In genomic region chr7:120866684-120867083, GRCm38 (mm10) we compare ENCODE assay signal across 18 mouse cellular contexts. TPM values are rescaled to one million over a fixed set of nuclear protein-coding genes. Genes with fewer than 3 reads are reported as not detected.
DNase-seq lines count a peak whose midpoint lies in the region; ATAC-seq and TF ChIP-seq lines count a peak whose summit lies in the region.
"Had no signal": no experiment of that assay in that cellular context is flagged by ENCODE, and none has a peak within 500 bp of the region (broad histone marks: within the 10 kb centered on the region; RNA-seq: fewer than 3 reads in every experiment).

No protein-coding gene starts in this region.

- H3K4me2 ChIP-seq in kidney, postnatal 0 days (ENCODE audit: low read length), result no peak overlapping the region
- no peak overlapping the region for H3K4me2 ChIP-seq in embryonic facial prominence, embryonic 14.5 days (ENCODE audit: low read depth, low read length)
- peak overlapping the region; percentile 10; the same call in 1 of the 2 replicates for H3K4me2 ChIP-seq in liver, embryonic 16.5 days (ENCODE audit: low read depth, low read length)
- no peak overlapping the region for H3K4me2 ChIP-seq in midbrain, embryonic 11.5 days
- H3K4me2 ChIP-seq: embryonic facial prominence, embryonic 12.5 days; limb, embryonic 13.5 days; midbrain, embryonic 12.5 days had no signal

- no peak for TF ChIP-seq EP300 in heart, adult 2 months (IDR thresholded peaks at IDR 0.05; ENCODE audit: insufficient read depth, low read depth, low read length)

- no peak for DNase-seq in heart, adult 2 months
- no peak for DNase-seq in heart, postnatal 14 days
- no peak for DNase-seq in kidney, postnatal 0 days (ENCODE audit: low spot score)
- DNase-seq in kidney, adult 11 months, result no peak
- no peak for DNase-seq in embryonic facial prominence, embryonic 14.5 days (ENCODE audit: low spot score)
- DNase-seq in midbrain, embryonic 11.5 days (ENCODE audit: low spot score, missing footprints), result no peak
- DNase-seq in urinary bladder, adult 2 months (ENCODE audit: low spot score), result no peak
- DNase-seq: cerebellum, adult 9-11 months; forebrain, postnatal 0 days; kidney, adult 9 months; layer of hippocampus, adult 9-11 months; right cerebral cortex, postnatal 14 days; thymus, postnatal 4 days had no signal

- H3K79me2 ChIP-seq in heart, adult 2 months (replicated peaks; ENCODE audit: control insufficient read depth, insufficient read depth, low read length), result peaks cover 4% of the 10 kb centered on the region; the same call in 1 of the 2 replicates

- peaks cover 16% of the 10 kb centered on the region for H3K4me1 ChIP-seq in heart, adult 2 months (ENCODE audit: control insufficient read depth, insufficient read depth, low read length)
- H3K4me1 ChIP-seq in kidney, postnatal 0 days (replicated peaks; ENCODE audit: insufficient read depth, low read length), result peaks cover 14% of the 10 kb centered on the region; the same call in 1 of the 2 replicates
- H3K4me1 ChIP-seq in embryonic facial prominence, embryonic 14.5 days (ENCODE audit: control insufficient read depth, insufficient read depth, low read length), result peaks cover 70% of the 10 kb centered on the region
- H3K4me1 ChIP-seq in liver, embryonic 16.5 days (ENCODE audit: control insufficient read depth, low read depth, low read length), result peaks cover 97% of the 10 kb centered on the region
- H3K4me1 ChIP-seq in midbrain, embryonic 11.5 days (ENCODE audit: control insufficient read depth, insufficient read depth, low read length), result peaks cover 28% of the 10 kb centered on the region

- H3K27ac ChIP-seq in heart, adult 2 months, result peak overlapping the region; percentile 59; the same call in 1 of the 2 replicates
- H3K27ac ChIP-seq in kidney, postnatal 0 days, result peak overlapping the region; percentile 77; the same call in 1 of the 2 replicates
- 0 out of 2 replicates have a peak overlapping the region, but pooled peaks have one; percentile 50 for H3K27ac ChIP-seq in embryonic facial prominence, embryonic 14.5 days (replicated peaks; ENCODE audit: low read depth, low read length)
- peak overlapping the region; percentile 98 for H3K27ac ChIP-seq in liver, embryonic 16.5 days (ENCODE audit: low read length)
- H3K27ac ChIP-seq in midbrain, embryonic 11.5 days (ENCODE audit: low read depth, low read length), result no peak overlapping the region

- H3K9me3 ChIP-seq in kidney, postnatal 0 days (replicated peaks; ENCODE audit: low read length), result no peaks in the 10 kb centered on the region
- H3K9me3 ChIP-seq in embryonic facial prominence, embryonic 14.5 days (ENCODE audit: control insufficient read depth, low read length), result no peaks in the 10 kb centered on the region
- H3K9me3 ChIP-seq in liver, embryonic 16.5 days (replicated peaks; ENCODE audit: control insufficient read depth, low read length), result no peaks in the 10 kb centered on the region
- no peaks in the 10 kb centered on the region for H3K9me3 ChIP-seq in midbrain, embryonic 11.5 days (ENCODE audit: control insufficient read depth, low read length)
- H3K9me3 ChIP-seq: embryonic facial prominence, embryonic 12.5 days; limb, embryonic 13.5 days; midbrain, embryonic 12.5 days had no signal

- no peak for TF ChIP-seq CTCF in heart, adult 2 months (IDR thresholded peaks at IDR 0.05)
- no peak for TF ChIP-seq CTCF in kidney, postnatal 0 days (IDR thresholded peaks at IDR 0.05; ENCODE audit: low read depth)

- no peak for TF ChIP-seq POLR2A in heart, adult 2 months (IDR thresholded peaks at IDR 0.05; ENCODE audit: insufficient read depth, low read depth, low read length)

- 83% methylated on average over 2 of the region's 2 CpGs for WGBS in heart, adult 2 months
- WGBS in kidney, postnatal 0 days, result 78% methylated on average over 2 of the region's 2 CpGs
- WGBS in embryonic facial prominence, embryonic 14.5 days, result 65% methylated on average over 2 of the region's 2 CpGs
- 47% methylated on average over 2 of the region's 2 CpGs for WGBS in liver, embryonic 16.5 days (ENCODE audit: insufficient replicate concordance)
- WGBS in midbrain, embryonic 11.5 days, result 81% methylated on average over 2 of the region's 2 CpGs

- ATAC-seq in kidney, postnatal 0 days (replicated peaks; ENCODE audit: low FRiP score, low read depth), result no peak
- ATAC-seq in embryonic facial prominence, embryonic 14.5 days (ENCODE audit: low read depth), result no peak
- ATAC-seq in liver, embryonic 16.5 days (ENCODE audit: low read depth), result no peak
- no peak for ATAC-seq in midbrain, embryonic 11.5 days (ENCODE audit: low FRiP score)
- ATAC-seq: forebrain, postnatal 0 days had no signal

- intact Hi-C loops in heart, adult 2 months (cut with DNase I), result no loop called here
- intact Hi-C loops in heart, postnatal 14 days (cut with DNase I), result no loop called here

- H3K4me3 ChIP-seq in heart, adult 2 months, result no peak overlapping the region
- no peak overlapping the region for H3K4me3 ChIP-seq in kidney, postnatal 0 days (replicated peaks; ENCODE audit: low read depth, low read length)
- no peak overlapping the region for H3K4me3 ChIP-seq in embryonic facial prominence, embryonic 14.5 days (ENCODE audit: low read depth, low read length)
- H3K4me3 ChIP-seq in liver, embryonic 16.5 days (ENCODE audit: low read depth, low read length), result no peak overlapping the region
- H3K4me3 ChIP-seq in midbrain, embryonic 11.5 days (ENCODE audit: low read depth, low read length), result no peak overlapping the region
- H3K4me3 ChIP-seq: embryonic facial prominence, embryonic 12.5 days; limb, embryonic 13.5 days; midbrain, embryonic 12.5 days had no signal

- H3K9ac ChIP-seq in heart, adult 2 months (ENCODE audit: low read depth, low read length), result no peak overlapping the region
- H3K9ac ChIP-seq in kidney, postnatal 0 days (ENCODE audit: low read depth, low read length), result no peak overlapping the region
- H3K9ac ChIP-seq in embryonic facial prominence, embryonic 14.5 days (ENCODE audit: low read depth, low read length), result no peak overlapping the region
- peak overlapping the region; percentile 69 for H3K9ac ChIP-seq in liver, embryonic 16.5 days (ENCODE audit: low read depth, low read length)
- H3K9ac ChIP-seq in midbrain, embryonic 11.5 days (ENCODE audit: low read length), result no peak overlapping the region
- H3K9ac ChIP-seq: embryonic facial prominence, embryonic 12.5 days; forebrain, postnatal 0 days; limb, embryonic 13.5 days; midbrain, embryonic 12.5 days had no signal

- peaks cover 4% of the 10 kb centered on the region for H3K36me3 ChIP-seq in heart, adult 2 months (ENCODE audit: control insufficient read depth, insufficient read depth, low read length)
- no peaks in the 10 kb centered on the region for H3K36me3 ChIP-seq in kidney, postnatal 0 days (ENCODE audit: insufficient read depth, low read length)
- no peaks in the 10 kb centered on the region for H3K36me3 ChIP-seq in embryonic facial prominence, embryonic 14.5 days (ENCODE audit: control insufficient read depth, insufficient read depth, low read length)
- peaks cover 2% of the 10 kb centered on the region; the same call in 1 of the 2 replicates for H3K36me3 ChIP-seq in liver, embryonic 16.5 days (ENCODE audit: control insufficient read depth, insufficient read depth)
- no peaks in the 10 kb centered on the region for H3K36me3 ChIP-seq in midbrain, embryonic 11.5 days (ENCODE audit: control insufficient read depth, insufficient read depth, low read length)
- H3K36me3 ChIP-seq: embryonic facial prominence, embryonic 12.5 days; limb, embryonic 13.5 days; midbrain, embryonic 12.5 days had no signal

- no peaks in the 10 kb centered on the region for H3K27me3 ChIP-seq in heart, adult 2 months (ENCODE audit: control insufficient read depth, insufficient read depth, low read length)
- no peaks in the 10 kb centered on the region for H3K27me3 ChIP-seq in kidney, postnatal 0 days (ENCODE audit: insufficient read depth, low read length)
- no peaks in the 10 kb centered on the region for H3K27me3 ChIP-seq in embryonic facial prominence, embryonic 14.5 days (replicated peaks; ENCODE audit: control insufficient read depth, insufficient read depth, low read length)
- H3K27me3 ChIP-seq in liver, embryonic 16.5 days (ENCODE audit: control insufficient read depth, insufficient read depth, low read depth, low read length), result no peaks in the 10 kb centered on the region
- H3K27me3 ChIP-seq in midbrain, embryonic 11.5 days (ENCODE audit: control insufficient read depth, insufficient read depth, low read length), result no peaks in the 10 kb centered on the region
- H3K27me3 ChIP-seq: embryonic facial prominence, embryonic 12.5 days; limb, embryonic 13.5 days; midbrain, embryonic 12.5 days had no signal

RNA-seq across cellular contexts. Expression of gene Eef2k, which starts 24.1 kb away (rescaled TPM):
- total RNA-seq in heart, adult 2 months (2021), result 10 to 100 TPM; 23.9 to 28.9 TPM
- polyA plus RNA-seq in heart, adult 2 months (2012; rRNA removed), result 22.8 and 27.4 TPM in 2 replicates
- 10 to 100 TPM; 30.0 to 34.2 TPM for total RNA-seq in heart, postnatal 14 days (2021)
- polyA plus RNA-seq in kidney, postnatal 0 days (2015; fragmentation: Nextera tagmentation; extraction: Ambion mirVana), result 13.8 and 14.9 TPM in 2 replicates
- 19.6 and 22.2 TPM in 2 replicates for polyA plus RNA-seq in embryonic facial prominence, embryonic 14.5 days (2014; fragmentation: Nextera tagmentation; extraction: Ambion mirVana)
- 46.5 and 52.1 TPM in 2 replicates for polyA plus RNA-seq in liver, embryonic 16.5 days (2015; fragmentation: Nextera tagmentation; extraction: Ambion mirVana)
- polyA plus RNA-seq in midbrain, embryonic 11.5 days (2014; fragmentation: Nextera tagmentation; extraction: Ambion mirVana), result 9.9 and 10.5 TPM in 2 replicates
- 94.4 TPM in 2 replicates for polyA plus RNA-seq in urinary bladder, adult 2 months (2012; rRNA removed)

RNA-seq across cellular contexts. Expression of gene Polr3e, which starts 50.9 kb away (rescaled TPM):
- total RNA-seq in heart, adult 2 months (2021), result 1 to 10 TPM; 8.0 to 8.3 TPM
- 6.1 and 8.5 TPM in 2 replicates for polyA plus RNA-seq in heart, adult 2 months (2012; rRNA removed)
- 10 to 100 TPM; 10.7 to 10.9 TPM for total RNA-seq in heart, postnatal 14 days (2021)
- polyA plus RNA-seq in kidney, postnatal 0 days (2015; fragmentation: Nextera tagmentation; extraction: Ambion mirVana), result 31.8 and 34.0 TPM in 2 replicates
- polyA plus RNA-seq in embryonic facial prominence, embryonic 14.5 days (2014; fragmentation: Nextera tagmentation; extraction: Ambion mirVana), result 21.8 and 26.2 TPM in 2 replicates
- polyA plus RNA-seq in liver, embryonic 16.5 days (2015; fragmentation: Nextera tagmentation; extraction: Ambion mirVana), result 10.1 and 10.4 TPM in 2 replicates
- polyA plus RNA-seq in midbrain, embryonic 11.5 days (2014; fragmentation: Nextera tagmentation; extraction: Ambion mirVana), result 19.0 and 19.9 TPM in 2 replicates
- 18.7 and 21.8 TPM in 2 replicates for polyA plus RNA-seq in urinary bladder, adult 2 months (2012; rRNA removed)

RNA-seq across cellular contexts. Expression of gene Gm5737, which starts 54.5 kb away (rescaled TPM):
- total RNA-seq in heart, adult 2 months (2021), result under 1 TPM in 1 of 2 experiments, not detected in 1; 0.34 TPM
- 0.56 and 0.70 TPM in 2 replicates for polyA plus RNA-seq in heart, adult 2 months (2012; rRNA removed)
- total RNA-seq in heart, postnatal 14 days (2021), result under 1 TPM in 1 of 2 experiments, not detected in 1; 0.22 TPM
- not detected in 2 replicates for polyA plus RNA-seq in kidney, postnatal 0 days (2015; fragmentation: Nextera tagmentation; extraction: Ambion mirVana)
- not detected in 2 replicates for polyA plus RNA-seq in embryonic facial prominence, embryonic 14.5 days (2014; fragmentation: Nextera tagmentation; extraction: Ambion mirVana)
- polyA plus RNA-seq in liver, embryonic 16.5 days (2015; fragmentation: Nextera tagmentation; extraction: Ambion mirVana), result not detected in 2 replicates
- not detected in 2 replicates for polyA plus RNA-seq in midbrain, embryonic 11.5 days (2014; fragmentation: Nextera tagmentation; extraction: Ambion mirVana)
- polyA plus RNA-seq in urinary bladder, adult 2 months (2012; rRNA removed), result 0.06 TPM in 1 of 2 replicates, not detected in the other
- total RNA-seq: forebrain, postnatal 0 days had no signal
- polyA plus RNA-seq: embryonic facial prominence, embryonic 12.5 days; limb, embryonic 13.5 days; midbrain, embryonic 12.5 days; neural tube, embryonic 11.5 days had no signal
